Mouse (Mus musculus) forebrain, embryonic 11.5 days (tissue): ENCODE data around the gene A730049H05Rik. TPM values are rescaled to one million over a fixed set of nuclear protein-coding genes. Genes with fewer than 3 reads are reported as not detected.
A peak's percentile ranks its signal among the peaks of the same experiment; 100 is the strongest.

ENCODE experiments used
- ATAC-seq: fragments of 200-750 bp; cut with Nextera tagmentation; replicated peaks from 2 replicates; pipeline ENCODE4 v1.8.0; 2017; ENCODE audit warnings: moderate TSS enrichment; ENCODE audit not compliant: low FRiP score
- DNase-seq: peaks from one replicate; pipeline ENCODE4 v3.0.0-alpha.2; 2017; ENCODE audit warnings: low spot score
- H3K27ac ChIP-seq: fragments of 300-500 bp; sonication (generic); 2 replicates; pipeline ENCODE4 v1.5.1; 2014; ENCODE audit warnings: low read depth, low read length
- H3K27me3 ChIP-seq: fragments of 300-500 bp; sonication (generic); 2 replicates; pipeline ENCODE4 v1.6.1; 2014; ENCODE audit warnings: mild to moderate bottlenecking, low read length, mixed read lengths; ENCODE audit not compliant: control insufficient read depth, insufficient read depth
- H3K36me3 ChIP-seq: fragments of 300-500 bp; sonication (generic); 2 replicates; pipeline ENCODE4 v1.6.1; 2014; ENCODE audit warnings: mild to moderate bottlenecking, low read length, moderate library complexity, mixed read lengths; ENCODE audit not compliant: control insufficient read depth, insufficient read depth
- H3K4me1 ChIP-seq: fragments of 300-500 bp; sonication (generic); replicated peaks from 2 replicates; pipeline ENCODE4 v1.6.1; 2014; ENCODE audit warnings: low read length, mixed read lengths; ENCODE audit not compliant: control insufficient read depth, insufficient read depth
- H3K4me2 ChIP-seq: fragments of 300-500 bp; sonication (generic); 2 replicates; pipeline ENCODE4 v1.6.1; 2014; ENCODE audit warnings: low read depth, mild to moderate bottlenecking, low read length, moderate library complexity, mixed read lengths; ENCODE audit not compliant: severe bottlenecking
- H3K4me3 ChIP-seq: fragments of 300-500 bp; sonication (generic); 2 replicates; pipeline ENCODE4 v1.5.1; 2014; ENCODE audit warnings: low read depth, low read length
- H3K9ac ChIP-seq: fragments of 300-500 bp; sonication (generic); 2 replicates; pipeline ENCODE4 v1.6.1; 2014; ENCODE audit warnings: low read length
- H3K9me3 ChIP-seq: fragments of 300-500 bp; sonication (generic); 2 replicates; pipeline ENCODE4 v1.6.1; 2016; ENCODE audit warnings: low read length, mixed read lengths; ENCODE audit not compliant: control insufficient read depth
- WGBS: fragments of 180-500 bp; shearing (Covaris S2); extraction: QIAGEN DNeasy Blood & Tissue Kit; methylation state at CpG from one replicate; pipeline ENCODE4 v1.1.7; 2014; 5-methylcytosine and 5-hydroxymethylcytosine counted together
- polyA plus RNA-seq: library from polyadenylated mRNA; unstranded; fragments of >200 nt; fragmentation: Nextera tagmentation; extraction: Ambion mirVana; gene quantifications from 2 replicates; pipeline ENCODE4 v1.2.1, GENCODE M21; 2014

Gene A730049H05Rik
- 0.12 and 0.36 TPM in 2 replicates for polyA plus RNA-seq

- WGBS = 6% methylated on average over 8 of the region's 8 CpGs
- H3K4me2 ChIP-seq = peak within 1 kb of the TSS; percentile 24; the same call in 1 of the 2 replicates
- H3K9me3 ChIP-seq = no peaks in the 10 kb centered on the region
- no peak within 1 kb of the TSS for H3K4me3 ChIP-seq
- H3K27me3 ChIP-seq = no peaks in the 10 kb centered on the region
- no peak for ATAC-seq
- no peak within 1 kb of the TSS for H3K9ac ChIP-seq
- no peak within 1 kb of the TSS for H3K27ac ChIP-seq
- no peaks in the 10 kb centered on the region for H3K36me3 ChIP-seq
- DNase-seq = peak; percentile 52
- H3K4me1 ChIP-seq = peaks cover 8% of the 10 kb centered on the region
Observed at GRCm38 (mm10) chr6:92816311-92816751, at the start of gene A730049H05Rik. Gene A730049H05Rik (plus strand): TSS chr6:92816478.

- Histone ChIP-seq H3K4me2 (no peak overlapping the region), H3K27ac (no peak overlapping the region), H3K9me3 (no peaks in the 10 kb centered on the region), H3K36me3 (no peaks in the 10 kb centered on the region), H3K4me1 (no peaks in the 10 kb centered on the region), H3K4me3 (no peak overlapping the region), H3K9ac (no peak overlapping the region), H3K27me3 (no peaks in the 10 kb centered on the region)
- ATAC-seq (no peak), DNase-seq (no peak)
- 33% methylated on average over 2 of the region's 2 CpGs for WGBS
Observed at GRCm38 (mm10) chr6:92776356-92776755, 39.9 kb upstream of the A730049H05Rik start.

GRCm38 (mm10) chr6:92779140-92779934 is 36.9 kb upstream of the A730049H05Rik start:
- no peak overlapping the region for H3K4me2 ChIP-seq
- H3K9me3 ChIP-seq = no peaks in the 10 kb centered on the region
- H3K36me3 ChIP-seq = no peaks in the 10 kb centered on the region
- DNase-seq (no peak), ATAC-seq (no peak)
- no peak overlapping the region for H3K9ac ChIP-seq
- 81% methylated on average over 11 of the region's 11 CpGs for WGBS
- H3K27ac ChIP-seq = no peak overlapping the region
- H3K4me1 ChIP-seq = no peaks in the 10 kb centered on the region
- H3K27me3 ChIP-seq = no peaks in the 10 kb centered on the region
- H3K4me3 ChIP-seq = no peak overlapping the region

GRCm38 (mm10) chr6:92779935-92780205 is 36.4 kb upstream of the A730049H05Rik start:
- no peak overlapping the region for H3K4me2 ChIP-seq
- ATAC-seq = no peak
- H3K36me3 ChIP-seq = no peaks in the 10 kb centered on the region
- no peaks in the 10 kb centered on the region for H3K9me3 ChIP-seq
- H3K27ac ChIP-seq = no peak overlapping the region
- DNase-seq = no peak
- no peaks in the 10 kb centered on the region for H3K4me1 ChIP-seq
- H3K27me3 ChIP-seq = no peaks in the 10 kb centered on the region
- 44% methylated on average over 5 of the region's 5 CpGs for WGBS
- no peak overlapping the region for H3K9ac ChIP-seq
- H3K4me3 ChIP-seq = no peak overlapping the region

- H3K27ac ChIP-seq = no peak overlapping the region
- WGBS = 86% methylated on average over 6 of the region's 6 CpGs
- H3K36me3 ChIP-seq = no peaks in the 10 kb centered on the region
- no peaks in the 10 kb centered on the region for H3K4me1 ChIP-seq
- no peak overlapping the region for H3K4me3 ChIP-seq
- 0 out of 2 replicates have a peak, but pooled peaks cover 2% of the 10 kb centered on the region for H3K27me3 ChIP-seq
- no peak overlapping the region for H3K4me2 ChIP-seq
- no peaks in the 10 kb centered on the region for H3K9me3 ChIP-seq
- no peak overlapping the region for H3K9ac ChIP-seq
- ATAC-seq (no peak), DNase-seq (no peak)
Observed at GRCm38 (mm10) chr6:92781446-92781845, 34.8 kb upstream of the A730049H05Rik start.

GRCm38 (mm10) chr6:92784782-92785181 is 31.5 kb upstream of the A730049H05Rik start:
- WGBS = 12% methylated on average over 7 of the region's 7 CpGs
- Histone ChIP-seq H3K27me3 (0 out of 2 replicates have a peak, but pooled peaks cover 2% of the 10 kb centered on the region), H3K27ac (no peak overlapping the region), H3K9me3 (no peaks in the 10 kb centered on the region), H3K4me1 (peaks cover 3% of the 10 kb centered on the region; the same call in 1 of the 2 replicates), H3K4me2 (no peak overlapping the region), H3K36me3 (no peaks in the 10 kb centered on the region), H3K9ac (no peak overlapping the region), H3K4me3 (no peak overlapping the region)
- 0 out of 2 replicates have a peak, but pooled peaks have one; percentile 32 for ATAC-seq
- DNase-seq = peak; percentile 81

GRCm38 (mm10) chr6:92786701-92787375 is 29.4 kb upstream of the A730049H05Rik start:
- Histone ChIP-seq H3K4me1 (peaks cover 3% of the 10 kb centered on the region; the same call in 1 of the 2 replicates), H3K27me3 (0 out of 2 replicates have a peak, but pooled peaks cover 2% of the 10 kb centered on the region), H3K9me3 (no peaks in the 10 kb centered on the region), H3K4me3 (peak overlapping the region; percentile 27), H3K36me3 (no peaks in the 10 kb centered on the region), H3K4me2 (peak overlapping the region; percentile 61), H3K9ac (peak overlapping the region; percentile 41; the same call in 1 of the 2 replicates), H3K27ac (no peak overlapping the region)
- ATAC-seq (peak; percentile 31; the same call in 1 of the 2 replicates), DNase-seq (peak; percentile 56)
- 2% methylated on average over 20 of the region's 20 CpGs for WGBS

GRCm38 (mm10) chr6:92787376-92787712 is 28.9 kb upstream of the A730049H05Rik start:
- Histone ChIP-seq H3K4me2 (peak overlapping the region; percentile 61), H3K27me3 (0 out of 2 replicates have a peak, but pooled peaks cover 2% of the 10 kb centered on the region), H3K27ac (no peak overlapping the region), H3K4me1 (peaks cover 3% of the 10 kb centered on the region; the same call in 1 of the 2 replicates), H3K9ac (no peak overlapping the region), H3K9me3 (no peaks in the 10 kb centered on the region), H3K4me3 (peak overlapping the region; percentile 27), H3K36me3 (no peaks in the 10 kb centered on the region)
- WGBS = 0% methylated on average over 12 of the region's 12 CpGs
- peak; percentile 96 for DNase-seq
- ATAC-seq = peak; percentile 84
